Mouse (Mus musculus) cerebellum, adult 2 months (tissue): ENCODE measurements around the gene Ankrd17. TPM values are rescaled to one million over a fixed set of nuclear protein-coding genes. Genes with fewer than 3 reads are reported as not detected.
A peak's percentile ranks its signal among the peaks of the same experiment; 100 is the strongest.

Experiments used
- DNase-seq, 2 experiments: peaks; one replicate each; pipeline ENCODE4 v3.0.0; 2021
- H3K27ac ChIP-seq: fragments of 200-500 bp; 2 replicates; pipeline ENCODE4 v1.5.1; 2012; ENCODE audit warnings: low read length, control low read depth, inconsistent platforms; ENCODE audit not compliant: insufficient read depth
- H3K27me3 ChIP-seq: fragments of 200-500 bp; 2 replicates; pipeline ENCODE4 v1.6.1; 2012; ENCODE audit warnings: inconsistent platforms, mild to moderate bottlenecking, low read length, moderate library complexity; ENCODE audit not compliant: control insufficient read depth, insufficient read depth
- H3K4me1 ChIP-seq: fragments of 200-500 bp; 2 replicates; pipeline ENCODE4 v1.6.1; 2011; ENCODE audit warnings: low read length; ENCODE audit not compliant: control insufficient read depth, insufficient read depth
- H3K4me3 ChIP-seq: fragments of 200-500 bp; replicated peaks from 2 replicates; pipeline ENCODE3; 2011; ENCODE audit warnings: mild to moderate bottlenecking, low read depth, low read length, control low read depth; ENCODE audit not compliant: insufficient read depth
- CTCF ChIP-seq: fragments of 200-500 bp; IDR thresholded peaks from 2 replicates; pipeline ENCODE4 v1.5.1; 2011; ENCODE audit warnings: low read depth, mild to moderate bottlenecking, control low read depth, low read length, moderate library complexity, borderline replicate concordance; ENCODE audit not compliant: insufficient read depth
- POLR2A ChIP-seq: fragments of 200-500 bp; IDR thresholded peaks from 2 replicates; pipeline ENCODE4 v1.6.1; 2011; ENCODE audit warnings: low read length, control low read depth, borderline replicate concordance; ENCODE audit not compliant: insufficient read depth
- WGBS: fragments of 180-500 bp; shearing (Covaris S2); methylation state at CpG from one replicate; pipeline ENCODE4 v1.1.7; 2018; 5-methylcytosine and 5-hydroxymethylcytosine counted together
- polyA plus RNA-seq: library from polyadenylated mRNA; depleted of rRNA; stranded (reverse); fragments of >200 nt; gene quantifications from 2 replicates; pipeline ENCODE4 v1.2.3, GENCODE M21; 2012

Ankrd17 gene
- polyA plus RNA-seq, 1 experiment, result 55.6 TPM

GRCm38 (mm10) chr5:90226696-90227095 lies 139.7 kb downstream of the Ankrd17 start:
- H3K27ac ChIP-seq, result no peak overlapping the region
- DNase-seq, result no peak
- no peak overlapping the region for H3K4me3 ChIP-seq
- WGBS, result 97% methylated on average over 3 of the region's 3 CpGs
- H3K4me1 ChIP-seq, result peaks cover 7% of the 10 kb centered on the region; the same call in 1 of the 2 replicates
- TF ChIP-seq POLR2A (no peak), CTCF (no peak)
- no peaks in the 10 kb centered on the region for H3K27me3 ChIP-seq

- 89% methylated on average over 5 of the region's 5 CpGs for WGBS
- H3K4me3 ChIP-seq, result no peak overlapping the region
Measured at GRCm38 (mm10) chr5:90224730-90225129, 141.6 kb downstream of the Ankrd17 start.

GRCm38 (mm10) chr5:90223534-90224381 lies 142.6 kb downstream of the Ankrd17 start, which contains the start of gene Cox18:
TSS of gene Cox18 (minus strand) at chr5:90224001.
- TF ChIP-seq POLR2A (peak; percentile 76), CTCF (no peak)
- DNase-seq, result peak; percentile 99
- Histone ChIP-seq H3K27me3 (no peaks in the 10 kb centered on the region), H3K27ac (peak within 1 kb of the TSS; percentile 74), H3K4me1 (peaks cover 7% of the 10 kb centered on the region; the same call in 1 of the 2 replicates), H3K4me3 (peak within 1 kb of the TSS; percentile 94)
- under 1% methylated on average over 62 of the region's 62 CpGs for WGBS

More at GRCm38 (mm10) chr5:90224730-90225129, 141.6 kb downstream of the Ankrd17 start:
- TF ChIP-seq CTCF (no peak), POLR2A (no peak)
- Histone ChIP-seq H3K27ac (no peak overlapping the region), H3K27me3 (no peaks in the 10 kb centered on the region), H3K4me1 (peaks cover 7% of the 10 kb centered on the region; the same call in 1 of the 2 replicates)
- no peak for DNase-seq

GRCm38 (mm10) chr5:90222937-90223336 lies 143.4 kb downstream of the Ankrd17 start:
- Histone ChIP-seq H3K4me1 (peaks cover 7% of the 10 kb centered on the region; the same call in 1 of the 2 replicates), H3K27me3 (no peaks in the 10 kb centered on the region), H3K4me3 (peak overlapping the region; percentile 94), H3K27ac (no peak overlapping the region)
- DNase-seq, result peak in 1 of 2 experiments; percentile 12
- TF ChIP-seq CTCF (no peak), POLR2A (no peak)
- WGBS, result 21% methylated on average over 3 of the region's 3 CpGs

- H3K4me3 ChIP-seq, result no peak overlapping the region
- peaks cover 10% of the 10 kb centered on the region for H3K4me1 ChIP-seq
- WGBS, result 93% methylated on average over 3 of the region's 3 CpGs
- TF ChIP-seq POLR2A, result no peak
- TF ChIP-seq CTCF, result no peak
- H3K27me3 ChIP-seq, result no peaks in the 10 kb centered on the region
- no peak for DNase-seq
- no peak overlapping the region for H3K27ac ChIP-seq
Measured at GRCm38 (mm10) chr5:90217791-90218190, 148.6 kb downstream of the Ankrd17 start.

GRCm38 (mm10) chr5:90217226-90217625 lies 149.2 kb downstream of the Ankrd17 start:
- H3K27me3 ChIP-seq, result no peaks in the 10 kb centered on the region
- no peak for DNase-seq
- H3K4me3 ChIP-seq, result no peak overlapping the region
- peaks cover 7% of the 10 kb centered on the region; the same call in 1 of the 2 replicates for H3K4me1 ChIP-seq
- 93% methylated on average over 12 of the region's 12 CpGs for WGBS
- TF ChIP-seq POLR2A, result no peak
- TF ChIP-seq CTCF, result no peak
- H3K27ac ChIP-seq, result no peak overlapping the region

DNA sequence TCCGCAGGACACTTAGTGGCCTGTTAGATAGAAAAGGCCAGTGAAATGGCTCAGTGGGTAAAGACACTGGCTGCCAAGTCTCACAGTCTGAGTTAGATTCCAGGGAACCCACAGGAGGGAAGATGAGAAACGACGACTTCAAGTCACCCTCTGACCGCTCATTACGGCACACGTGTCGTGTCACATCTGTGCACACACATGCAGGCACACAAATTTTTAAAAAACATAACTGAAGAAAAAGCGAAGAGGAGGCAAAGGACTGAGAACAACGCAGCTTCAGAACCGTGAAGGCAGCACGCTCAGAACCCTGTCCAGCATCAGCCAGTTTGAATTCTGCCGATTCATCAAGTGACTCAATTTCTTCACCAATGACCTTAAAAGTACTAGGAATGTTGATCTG lies 153.0 kb downstream of the Ankrd17 start:
- H3K4me1 ChIP-seq, result peaks cover 5% of the 10 kb centered on the region; the same call in 1 of the 2 replicates
- no peak for DNase-seq
- TF ChIP-seq CTCF (no peak), POLR2A (no peak)
- H3K27me3 ChIP-seq, result no peaks in the 10 kb centered on the region
- WGBS, result 84% methylated on average over 12 of the region's 12 CpGs
- no peak overlapping the region for H3K4me3 ChIP-seq
- no peak overlapping the region for H3K27ac ChIP-seq

DNA sequence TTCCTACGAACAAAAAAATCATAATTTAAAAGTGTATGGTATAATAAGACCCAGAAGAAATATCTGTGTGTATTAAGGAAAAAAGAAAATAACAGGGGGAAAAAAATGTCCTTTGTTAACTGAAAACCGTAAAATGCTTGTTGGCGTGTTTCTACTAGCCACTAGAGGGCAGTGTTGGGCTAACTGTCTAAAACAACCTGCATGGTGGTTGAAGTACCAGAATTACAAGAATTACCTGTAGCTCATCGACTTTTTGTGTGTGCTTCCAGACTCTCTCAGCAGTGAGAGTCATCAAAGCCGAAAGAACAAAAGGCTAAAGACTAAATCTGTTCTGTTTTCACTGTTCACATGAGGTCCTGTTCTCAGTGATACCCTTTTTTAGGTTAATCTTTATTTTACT lies 163.2 kb downstream of the Ankrd17 start:
- no peak overlapping the region for H3K27ac ChIP-seq
- DNase-seq, result peak; percentile 35 to 47
- H3K4me1 ChIP-seq, result no peaks in the 10 kb centered on the region
- TF ChIP-seq CTCF (peak; percentile 59; the same call in 1 of the 2 replicates), POLR2A (no peak)
- H3K27me3 ChIP-seq, result no peaks in the 10 kb centered on the region
- no peak overlapping the region for H3K4me3 ChIP-seq
- WGBS, result 16% methylated on average over 5 of the region's 5 CpGs
